Mouse (Mus musculus): ENCODE measurements around the gene Plbd1.

Gene Plbd1

DNA sequence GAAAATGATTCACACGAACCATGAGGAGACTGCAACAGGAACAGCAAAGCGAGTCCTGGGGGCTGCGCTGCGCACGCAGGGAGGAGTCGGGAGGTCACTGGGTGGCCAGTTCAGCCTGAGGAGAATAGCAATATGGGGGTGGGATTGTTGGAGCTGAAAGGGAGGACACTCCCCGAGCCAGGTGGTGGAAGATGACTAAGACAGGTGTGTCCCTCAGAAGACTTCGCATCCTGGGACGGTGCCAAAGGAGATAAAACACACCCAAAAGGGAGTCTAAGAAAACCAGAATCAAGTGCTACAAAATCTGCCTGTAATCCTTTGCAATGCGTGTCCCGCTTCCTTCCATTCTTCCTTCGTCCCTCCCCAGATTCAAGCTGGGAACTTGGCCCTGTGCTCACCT lies 36.3 kb downstream of the Plbd1 start:
- POLR2A ChIA-PET: interaction anchor here in 1 of 4 experiments (2.5 kb wide), 1 partner anchor 179 kb away, joined by 11 read pairs; the partner anchor contains the start of gene Hist4h4
- CTCF ChIA-PET: no interaction called here

- CTCF ChIA-PET: interaction anchor here (0.5 to 2.6 kb wide), 25 partner anchors 11 to 1268 kb away, joined by 3 to 13 read pairs (median 4); partner anchors contain the start of gene H2afj (in 1 of the 4)
Observed at GRCm38 (mm10) chr6:136620361-136621139, 41.2 kb downstream of the Plbd1 start.

DNA sequence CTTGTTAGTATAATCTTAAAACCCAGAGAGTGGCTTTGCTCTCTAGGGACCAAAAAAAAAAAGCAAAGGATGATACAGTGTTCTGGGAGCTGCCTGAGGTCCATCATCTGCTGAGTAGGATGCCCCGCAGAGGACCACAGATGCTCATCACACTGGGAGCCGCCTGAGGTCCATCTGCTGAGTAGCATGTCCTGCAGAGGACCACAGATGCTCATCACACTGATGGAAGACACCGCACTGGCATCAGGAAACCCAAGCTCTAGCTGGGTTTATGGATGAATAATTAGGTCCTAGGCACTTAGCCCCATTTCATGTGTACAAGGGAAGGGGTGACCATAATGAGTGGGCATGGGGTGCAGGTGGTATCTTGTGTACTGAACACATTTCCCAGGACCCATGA lies 47.6 kb downstream of the Plbd1 start:
- POLR2A ChIA-PET: interaction anchor here in 2 of 4 experiments (1.0 to 1.5 kb wide), 3 partner anchors 8 to 190 kb away, joined by 4 to 7 read pairs (median 5); partner anchors contain the start of gene Hist4h4 (in 1 of the 2)
- CTCF ChIA-PET: interaction anchor here in 2 of 4 experiments (0.7 to 1.6 kb wide), 2 partner anchors 191 to 397 kb away, joined by 3 to 4 read pairs; no protein-coding TSS in a partner anchor

More at GRCm38 (mm10) chr6:136620361-136621139, 41.2 kb downstream of the Plbd1 start:
- POLR2A ChIA-PET: interaction anchor here (0.5 to 1.5 kb wide), 8 partner anchors 13 to 198 kb away, joined by 3 to 11 read pairs (median 3); partner anchors contain the start of gene Hist4h4 (in 3 of the 4)

GRCm38 (mm10) chr6:136612312-136612711 lies 49.4 kb downstream of the Plbd1 start:
- CTCF ChIA-PET: interaction anchor here in 1 of 4 experiments (2.1 kb wide), 1 partner anchor 79 kb away, joined by 5 read pairs; no protein-coding TSS in a partner anchor
- POLR2A ChIA-PET: interaction anchor here in 2 of 4 experiments (0.5 to 1.6 kb wide), 3 partner anchors 10 to 94 kb away, joined by 3 to 4 read pairs (median 4); no protein-coding TSS in a partner anchor

- ChIA-PET POLR2A (interaction anchor here in 3 of 4 experiments (0.5 to 1.6 kb wide), 7 partner anchors 9 to 196 kb away, joined by 3 to 4 read pairs (median 3); partner anchors contain the start of genes Hist4h4 (in 2 of the 3) and H2afj (in 1 of the 3)), CTCF (interaction anchor here in 3 of 4 experiments (0.5 to 2.1 kb wide), 4 partner anchors 35 to 249 kb away, joined by 3 to 5 read pairs (median 4); no protein-coding TSS in a partner anchor)
Observed at GRCm38 (mm10) chr6:136611351-136612215, 50.1 kb downstream of the Plbd1 start.

GRCm38 (mm10) chr6:136602601-136603000 lies 59.1 kb downstream of the Plbd1 start:
- ChIA-PET CTCF (interaction anchor here in 2 of 4 experiments (0.6 kb wide), 2 partner anchors 381 to 1872 kb away, joined by 3 to 4 read pairs; no protein-coding TSS in a partner anchor), POLR2A (interaction anchor here in 2 of 4 experiments (0.6 to 1.3 kb wide), 4 partner anchors 10 to 134 kb away, joined by 3 read pairs; no protein-coding TSS in a partner anchor)

- CTCF ChIA-PET: no interaction called here
- POLR2A ChIA-PET: interaction anchor here in 2 of 4 experiments (0.5 to 1.9 kb wide), 3 partner anchors 11 to 238 kb away, joined by 3 to 7 read pairs (median 5); no protein-coding TSS in a partner anchor
Observed at GRCm38 (mm10) chr6:136594541-136594940, 67.2 kb downstream of the Plbd1 start.

DNA sequence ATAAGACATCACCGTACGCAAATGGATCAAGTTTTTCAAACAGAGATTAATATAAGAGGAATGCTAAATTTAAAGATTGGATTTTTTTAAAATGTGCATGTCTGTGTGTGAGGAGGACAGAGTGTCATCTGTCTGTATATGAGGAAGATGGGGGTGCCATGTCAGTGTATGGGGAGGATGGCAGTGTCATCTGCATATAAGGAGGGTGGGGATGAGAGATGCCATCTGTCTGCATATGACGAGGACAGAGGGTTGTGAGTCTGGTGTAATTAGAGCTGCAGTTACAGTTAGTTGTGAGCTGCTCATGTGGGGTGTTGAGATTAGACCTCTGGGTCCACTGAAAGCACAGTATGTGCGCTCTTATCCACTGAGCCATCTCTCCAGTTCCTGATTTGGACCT lies 71.0 kb downstream of the Plbd1 start:
- ChIA-PET CTCF (no interaction called here), POLR2A (interaction anchor here in 2 of 4 experiments (0.6 to 1.3 kb wide), 4 partner anchors 12 to 214 kb away, joined by 3 read pairs; partner anchors contain the start of gene Hist4h4 (in 1 of the 2))

- CTCF ChIA-PET: interaction anchor here in 1 of 4 experiments (1.7 kb wide), 1 partner anchor 144 kb away, joined by 4 read pairs; no protein-coding TSS in a partner anchor
- POLR2A ChIA-PET: interaction anchor here in 1 of 4 experiments (0.6 kb wide), 1 partner anchor 23 kb away, joined by 4 read pairs; no protein-coding TSS in a partner anchor
Observed at GRCm38 (mm10) chr6:136566002-136566401, 95.7 kb downstream of the Plbd1 start.
